Mouse (Mus musculus): ENCODE results near the gene Cd80.
"Not testable (repeated sequence)": the region's sequence is repeated elsewhere in the genome, so short reads cannot be mapped to it uniquely, and the experiment has no call there.

Cd80 gene

GRCm38 (mm10) chr16:38474677-38475286 is 19.4 kb downstream of the Cd80 start:
- no peak for DNase-seq

GRCm38 (mm10) chr16:38475681-38476311 is 20.4 kb downstream of the Cd80 start:
- DNase-seq = no peak

- DNase-seq = peak; percentile 67
These were observed 21.2 kb downstream of the Cd80 start for GRCm38 (mm10) chr16:38476312-38477240.

- not testable (repeated sequence) for DNase-seq
These were observed 21.9 kb downstream of the Cd80 start for GRCm38 (mm10) chr16:38477241-38477608.

GRCm38 (mm10) chr16:38478296-38478695 is 22.9 kb downstream of the Cd80 start:
- no peak for DNase-seq

- no peak for DNase-seq
These were observed 26.0 kb downstream of the Cd80 start for GRCm38 (mm10) chr16:38481327-38481726.

GRCm38 (mm10) chr16:38482780-38483562 is 27.6 kb downstream of the Cd80 start:
- DNase-seq = peak; percentile 34

GRCm38 (mm10) chr16:38483582-38484309 is 28.4 kb downstream of the Cd80 start:
- DNase-seq = peak; percentile 21

GRCm38 (mm10) chr16:38492551-38492950 is 37.2 kb downstream of the Cd80 start:
- no peak for DNase-seq

- no peak for DNase-seq
These were observed 38.5 kb downstream of the Cd80 start for GRCm38 (mm10) chr16:38493890-38494289.

- DNase-seq = no peak
These were observed 41.3 kb downstream of the Cd80 start for GRCm38 (mm10) chr16:38496604-38497140.

GRCm38 (mm10) chr16:38502469-38502868 is 47.1 kb downstream of the Cd80 start:
- no peak for DNase-seq

- DNase-seq = no peak
These were observed 48.2 kb downstream of the Cd80 start for GRCm38 (mm10) chr16:38503528-38503927.

GRCm38 (mm10) chr16:38506041-38506634 is 50.8 kb downstream of the Cd80 start:
- peak; percentile 54 for DNase-seq

- DNase-seq = no peak
These were observed 55.5 kb downstream of the Cd80 start for GRCm38 (mm10) chr16:38510846-38511245.

- DNase-seq = no peak
These were observed 63.8 kb downstream of the Cd80 start for GRCm38 (mm10) chr16:38519140-38519539.

GRCm38 (mm10) chr16:38521211-38521987 is 66.0 kb downstream of the Cd80 start:
- DNase-seq = no peak

- peak; percentile 96 for DNase-seq
These were observed 67.0 kb downstream of the Cd80 start, which contains the start of gene Timmdc1 for GRCm38 (mm10) chr16:38522129-38523084. Timmdc1 (minus strand) TSS chr16:38522663.

- no peak for DNase-seq
These were observed 70.9 kb downstream of the Cd80 start for GRCm38 (mm10) chr16:38526264-38526663.

Measured in thymus, postnatal 25 days (tissue).